Mouse (Mus musculus) midbrain, postnatal 0 days (tissue): ENCODE results near the gene Abca13. TPM values are rescaled to one million over a fixed set of nuclear protein-coding genes. Genes with fewer than 3 reads are reported as not detected.
"Not testable (repeated sequence)": the region's sequence is repeated elsewhere in the genome, so short reads cannot be mapped to it uniquely, and the experiment has no call there.

ENCODE experiments used
- ATAC-seq: fragments of 200-750 bp; cut with Nextera tagmentation; 2 replicates; pipeline ENCODE4 v1.8.0; 2017; ENCODE audit warnings: moderate number of reproducible peaks, mild to moderate bottlenecking, moderate TSS enrichment, moderate library complexity; ENCODE audit not compliant: low FRiP score
- DNase-seq: peaks from one replicate; pipeline ENCODE4 v3.0.0-alpha.2; 2015; ENCODE audit warnings: low spot score
- H3K27ac ChIP-seq: fragments of 300-500 bp; sonication (generic); 2 replicates; pipeline ENCODE4 v1.5.1; 2014; ENCODE audit warnings: low read depth, mild to moderate bottlenecking, low read length, mixed read lengths
- H3K27me3 ChIP-seq: fragments of 300-500 bp; sonication (generic); 2 replicates; pipeline ENCODE4 v1.6.1; 2014; ENCODE audit warnings: low read length, control low read depth, mixed read lengths; ENCODE audit not compliant: insufficient read depth
- H3K36me3 ChIP-seq: fragments of 300-500 bp; sonication (generic); 2 replicates; pipeline ENCODE4 v1.6.1; 2014; ENCODE audit warnings: low read length, control low read depth, mixed read lengths; ENCODE audit not compliant: insufficient read depth
- H3K4me1 ChIP-seq: fragments of 300-500 bp; sonication (generic); 2 replicates; pipeline ENCODE4 v1.6.1; 2014; ENCODE audit warnings: mild to moderate bottlenecking, control low read depth, antibody characterized with exemption, low read length, mixed read lengths; ENCODE audit not compliant: insufficient read depth
- H3K4me2 ChIP-seq: fragments of 300-500 bp; sonication (generic); 2 replicates; pipeline ENCODE4 v1.6.1; 2014; ENCODE audit warnings: low read depth, mild to moderate bottlenecking, low read length, mixed read lengths; ENCODE audit not compliant: poor library complexity, severe bottlenecking
- H3K4me3 ChIP-seq: fragments of 300-500 bp; sonication (generic); 2 replicates; pipeline ENCODE4 v1.5.1; 2014; ENCODE audit warnings: low read depth, mild to moderate bottlenecking, low read length, moderate library complexity
- H3K9ac ChIP-seq: fragments of 300-500 bp; sonication (generic); replicated peaks from 2 replicates; pipeline ENCODE4 v1.6.1; 2014; ENCODE audit warnings: mild to moderate bottlenecking, low read length, moderate library complexity, mixed read lengths; ENCODE audit not compliant: poor library complexity, severe bottlenecking
- H3K9me3 ChIP-seq: fragments of 300-500 bp; sonication (generic); 2 replicates; pipeline ENCODE4 v1.6.1; 2016; ENCODE audit warnings: low read length, control low read depth
- CTCF ChIP-seq: IDR thresholded peaks from 2 replicates; pipeline ENCODE4 v1.5.1; 2016; ENCODE audit warnings: antibody characterized with exemption, mild to moderate bottlenecking
- WGBS: fragments of 180-500 bp; shearing (Covaris S2); extraction: QIAGEN DNeasy Blood & Tissue Kit; methylation state at CpG from one replicate; pipeline ENCODE4 v1.1.7; 2014; 5-methylcytosine and 5-hydroxymethylcytosine counted together
- polyA plus RNA-seq: library from polyadenylated mRNA; unstranded; fragments of >200 nt; fragmentation: Nextera tagmentation; extraction: Ambion mirVana; gene quantifications from 2 replicates; pipeline ENCODE4 v1.2.1, GENCODE M21; 2015
- total RNA-seq: library from RNA; depleted of rRNA; stranded (reverse); fragments of >200 nt; gene quantifications from 2 replicates; pipeline ENCODE4 v1.2.3, GENCODE M21; 2014

Gene Abca13
- total and polyA plus RNA-seq, 2 experiments from 2014 or later = 0.01 to 0.05 TPM

DNA sequence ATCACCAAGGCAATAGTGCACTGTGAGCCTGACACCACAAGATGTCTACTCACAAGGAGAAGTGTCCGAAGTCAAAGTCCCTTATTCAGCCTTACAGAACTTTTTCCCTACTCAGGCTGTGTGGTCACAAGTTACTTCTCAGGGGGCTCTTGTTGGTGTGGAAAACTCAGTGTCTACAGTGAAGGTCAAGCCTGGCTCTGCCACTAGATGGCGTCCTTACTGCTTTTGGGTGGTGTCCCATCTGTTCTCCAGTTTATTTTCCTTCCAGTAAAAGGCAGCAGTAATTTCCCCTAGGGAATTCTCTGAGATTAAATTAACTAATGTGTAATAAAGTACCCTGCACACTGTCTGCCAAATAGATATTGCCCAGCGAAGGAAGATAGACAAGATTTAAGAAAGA is 156.0 kb downstream of the Abca13 start:
- WGBS = 54% methylated on average over 3 of the region's 3 CpGs
- ATAC-seq (no peak), DNase-seq (peak; percentile 42)
- Histone ChIP-seq H3K27ac (no peak overlapping the region), H3K27me3 (no peaks in the 10 kb centered on the region), H3K36me3 (no peaks in the 10 kb centered on the region), H3K4me2 (no peak overlapping the region), H3K9ac (no peak overlapping the region), H3K4me3 (no peak overlapping the region), H3K4me1 (no peaks in the 10 kb centered on the region), H3K9me3 (no peaks in the 10 kb centered on the region)
- peak; percentile 51 for TF ChIP-seq CTCF

GRCm38 (mm10) chr11:9373160-9373559 is 181.4 kb downstream of the Abca13 start:
- Histone ChIP-seq H3K27ac (no peak overlapping the region), H3K36me3 (no peaks in the 10 kb centered on the region), H3K9me3 (no peaks in the 10 kb centered on the region), H3K27me3 (no peaks in the 10 kb centered on the region), H3K4me2 (no peak overlapping the region), H3K9ac (no peak overlapping the region), H3K4me1 (no peaks in the 10 kb centered on the region), H3K4me3 (no peak overlapping the region)
- TF ChIP-seq CTCF = no peak
- 80% methylated on average over 5 of the region's 5 CpGs for WGBS
- peak; percentile 8 for DNase-seq
- ATAC-seq = no peak

- not testable (repeated sequence) for H3K27ac ChIP-seq, DNase-seq, H3K4me2 ChIP-seq, H3K9me3 ChIP-seq, H3K4me1 ChIP-seq, H3K9ac ChIP-seq, H3K27me3 ChIP-seq, ATAC-seq, H3K36me3 ChIP-seq, H3K4me3 ChIP-seq
- WGBS = 82% methylated on average over 5 of the region's 5 CpGs
These were observed 182.7 kb downstream of the Abca13 start for GRCm38 (mm10) chr11:9374426-9374825.

DNA sequence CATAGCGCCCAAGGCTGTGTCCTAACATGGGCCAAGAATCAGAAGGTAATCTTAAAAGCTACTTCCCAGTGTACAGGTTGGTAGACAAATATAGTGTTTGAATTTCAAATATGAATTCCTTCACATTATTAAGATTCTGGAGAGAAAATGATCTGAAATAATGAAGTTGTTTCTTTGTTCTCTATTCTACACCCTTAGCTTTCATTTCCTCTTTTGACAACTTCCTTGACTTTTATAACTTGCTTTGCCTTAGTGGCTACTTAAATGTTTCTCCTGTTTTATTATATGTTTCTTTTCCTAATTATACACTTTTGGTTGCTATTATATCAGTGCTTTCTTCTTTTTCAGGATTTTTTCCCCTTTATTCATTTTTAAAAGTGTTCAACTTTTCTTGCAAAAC is 196.8 kb downstream of the Abca13 start:
- TF ChIP-seq CTCF = no peak
- no peak overlapping the region for H3K4me2 ChIP-seq
- no peak overlapping the region for H3K9ac ChIP-seq
- no peaks in the 10 kb centered on the region for H3K9me3 ChIP-seq
- H3K4me1 ChIP-seq = no peaks in the 10 kb centered on the region
- H3K27me3 ChIP-seq = no peaks in the 10 kb centered on the region
- no peaks in the 10 kb centered on the region for H3K36me3 ChIP-seq
- ATAC-seq (no peak), DNase-seq (no peak)
- no peak overlapping the region for H3K27ac ChIP-seq
- WGBS = 97% methylated on average over 1 of the region's 1 CpGs
- H3K4me3 ChIP-seq = no peak overlapping the region

DNA sequence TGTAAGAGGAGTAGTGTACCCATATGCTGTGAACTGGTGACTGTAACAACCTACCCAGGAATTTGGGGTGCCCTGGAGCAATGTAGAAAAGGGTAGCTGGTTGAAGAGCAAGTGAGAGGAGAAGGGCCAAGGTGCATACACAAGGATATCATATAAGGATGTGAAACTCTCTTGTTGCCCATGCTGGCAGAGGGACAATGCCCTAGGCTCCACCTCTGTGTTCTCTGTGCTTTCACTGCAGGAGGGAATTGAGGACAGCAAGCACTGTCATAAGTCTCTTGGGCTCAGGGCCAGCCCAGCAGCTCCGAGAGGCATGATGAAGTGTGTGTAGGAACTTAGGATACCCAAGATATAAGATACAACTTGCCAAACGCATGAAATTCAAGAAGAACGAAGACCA is 225.2 kb downstream of the Abca13 start:
- Histone ChIP-seq H3K9ac (no peak overlapping the region), H3K4me2 (no peak overlapping the region), H3K27me3 (no peaks in the 10 kb centered on the region), H3K9me3 (no peaks in the 10 kb centered on the region), H3K4me3 (no peak overlapping the region), H3K27ac (no peak overlapping the region), H3K4me1 (no peaks in the 10 kb centered on the region), H3K36me3 (no peaks in the 10 kb centered on the region)
- no peak for TF ChIP-seq CTCF
- ATAC-seq (no peak), DNase-seq (no peak)
- WGBS = 87% methylated on average over 3 of the region's 3 CpGs

GRCm38 (mm10) chr11:9420205-9420604 is 228.5 kb downstream of the Abca13 start:
- no peak for TF ChIP-seq CTCF
- no peaks in the 10 kb centered on the region for H3K4me1 ChIP-seq
- no peak overlapping the region for H3K27ac ChIP-seq
- no peak overlapping the region for H3K4me2 ChIP-seq
- WGBS = 64% methylated on average over 2 of the region's 2 CpGs
- no peak for DNase-seq
- H3K9ac ChIP-seq = no peak overlapping the region
- H3K9me3 ChIP-seq = no peaks in the 10 kb centered on the region
- no peaks in the 10 kb centered on the region for H3K36me3 ChIP-seq
- ATAC-seq = no peak
- no peaks in the 10 kb centered on the region for H3K27me3 ChIP-seq
- no peak overlapping the region for H3K4me3 ChIP-seq
